Mouse (Mus musculus) Patski (cell line): ENCODE results near the gene Fry. TPM values are rescaled to one million over a fixed set of nuclear protein-coding genes. Genes with fewer than 3 reads are reported as not detected.

ENCODE experiments used
- ATAC-seq: fragments of 100-300 bp; one replicate; pipeline ENCODE4 v1.8.0; 2021
- CTCF ChIA-PET: fragments of 350-600 bp; sonication (Branson Sonifier 250); formaldehyde crosslinking; loops from one replicate; lab custom pipeline; 2022; ENCODE audit warnings: inconsistent platforms; lab: Charles Lee
- POLR2A ChIA-PET: fragments of 350-600 bp; sonication (Branson Sonifier 250); formaldehyde crosslinking; loops from one replicate; lab custom pipeline; 2022; ENCODE audit warnings: antibody characterized with exemption, inconsistent platforms; lab: Charles Lee
- DNase-seq: peaks from one replicate; pipeline ENCODE4 v3.0.0-alpha.2; 2011; ENCODE audit warnings: low read depth, low spot score
- H3K27me3 ChIP-seq: fragments of 371-371 bp; one replicate; pipeline ENCODE4 v1.5.1; 2021
- CTCF ChIP-seq: fragments of 100-300 bp; IDR thresholded peaks from one replicate; pipeline ENCODE4 v1.5.1; 2021
- in situ Hi-C: fragments of 300-500 bp; cut with MboI; formaldehyde crosslinking; loops from 3 replicates; pipeline ENCODE4 v1.11.1; 2018; ENCODE audit warnings: low pct_unique_long_range_greater_than_20kb, mixed read lengths
- polyA plus RNA-seq: library from polyadenylated mRNA; unstranded; gene quantifications from one replicate; pipeline ENCODE4 v1.2.3, GENCODE M21; 2021

Gene Fry
- polyA plus RNA-seq, 1 experiment from 2014 or later, result 0.05 TPM

DNA sequence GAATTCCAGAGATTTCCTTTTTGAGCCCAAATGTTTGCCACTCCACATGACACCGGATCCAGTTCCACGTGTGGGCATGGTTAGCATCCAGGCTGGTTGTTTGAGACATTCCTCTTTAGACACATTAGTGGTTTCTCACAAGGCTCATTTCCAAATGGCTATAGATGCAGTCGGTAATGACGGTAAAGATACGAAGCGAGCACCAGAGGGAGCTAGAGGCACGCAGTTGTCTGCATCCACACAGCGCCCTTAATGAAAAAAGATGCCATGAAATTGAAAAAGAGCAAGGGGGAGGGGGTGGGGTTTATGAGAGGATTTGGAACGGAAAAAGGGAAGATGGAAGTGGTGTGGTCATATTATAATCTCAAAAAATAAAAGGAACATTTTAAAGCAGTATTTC lies 50.3 kb downstream of the Fry start:
- DNase-seq, result peak; percentile 3
- in situ Hi-C loops, result loop anchor here (25.0 kb wide), 1 partner anchor 494 kb away; the partner anchor contains the start of genes N4bp2l2 and Pds5b
- no peaks in the 10 kb centered on the region for H3K27me3 ChIP-seq
- TF ChIP-seq CTCF, result peak; percentile 72
- ChIA-PET POLR2A (no interaction called here), CTCF (interaction anchor here (0.8 to 1.3 kb wide), 5 partner anchors 10 to 30 kb away, joined by 3 to 4 read pairs (median 3); no protein-coding TSS in a partner anchor)
- peak; percentile 67 for ATAC-seq

DNA sequence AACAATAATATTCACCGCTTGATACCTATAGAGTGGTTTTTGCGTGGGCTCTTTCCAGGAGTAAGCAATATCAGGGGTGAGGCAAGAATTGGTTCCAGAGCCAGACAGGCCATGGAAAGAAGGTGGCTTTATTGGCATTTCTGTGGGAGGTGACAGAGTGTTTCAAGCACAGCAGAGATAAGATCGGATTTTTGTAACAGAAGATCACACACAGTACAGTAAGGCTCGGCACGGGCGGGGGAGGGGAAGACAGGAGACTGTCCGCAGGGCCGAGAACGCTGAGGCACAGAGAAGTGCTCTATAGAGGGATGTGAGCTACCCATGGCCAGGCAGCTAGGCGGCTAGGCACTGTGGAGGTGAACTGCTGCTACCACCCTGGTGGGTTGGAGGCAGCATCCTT lies 53.1 kb downstream of the Fry start:
- no peak for ATAC-seq

DNA sequence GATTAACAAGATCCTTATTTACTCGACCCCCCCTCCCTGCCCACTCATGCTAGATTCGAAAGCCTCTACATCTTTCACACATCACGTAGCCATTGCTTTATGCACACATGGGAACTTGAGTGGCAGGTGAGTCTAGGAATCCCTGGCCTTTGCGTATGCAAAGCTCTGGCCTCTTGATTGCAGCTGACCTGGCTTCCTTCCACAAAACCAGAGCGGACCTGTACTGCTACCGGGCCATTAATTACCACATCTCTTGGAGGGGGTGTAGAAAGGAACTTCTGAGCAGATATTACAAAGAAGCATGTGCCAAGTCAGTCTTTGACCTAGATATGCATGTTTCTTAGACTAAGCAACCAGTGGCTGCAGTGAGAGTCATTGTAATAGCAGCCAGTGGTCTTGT lies 55.4 kb downstream of the Fry start:
- POLR2A ChIA-PET, result no interaction called here
- CTCF ChIA-PET, result no interaction called here
- ATAC-seq (no peak), DNase-seq (no peak)
- TF ChIP-seq CTCF, result no peak
- in situ Hi-C loops, result loop anchor here (10.0 to 25.0 kb wide), 2 partner anchors 261 to 488 kb away; partner anchors contain the start of genes N4bp2l2 and Pds5b
- no peaks in the 10 kb centered on the region for H3K27me3 ChIP-seq

More for the DNA sequence above, 53.1 kb downstream of the Fry start:
- DNase-seq, result no peak
- no peak for TF ChIP-seq CTCF
- CTCF ChIA-PET, result no interaction called here
- in situ Hi-C loops, result loop anchor here (10.0 to 25.0 kb wide), 2 partner anchors 263 to 491 kb away; partner anchors contain the start of genes N4bp2l2 and Pds5b
- POLR2A ChIA-PET, result no interaction called here
- no peaks in the 10 kb centered on the region for H3K27me3 ChIP-seq

DNA sequence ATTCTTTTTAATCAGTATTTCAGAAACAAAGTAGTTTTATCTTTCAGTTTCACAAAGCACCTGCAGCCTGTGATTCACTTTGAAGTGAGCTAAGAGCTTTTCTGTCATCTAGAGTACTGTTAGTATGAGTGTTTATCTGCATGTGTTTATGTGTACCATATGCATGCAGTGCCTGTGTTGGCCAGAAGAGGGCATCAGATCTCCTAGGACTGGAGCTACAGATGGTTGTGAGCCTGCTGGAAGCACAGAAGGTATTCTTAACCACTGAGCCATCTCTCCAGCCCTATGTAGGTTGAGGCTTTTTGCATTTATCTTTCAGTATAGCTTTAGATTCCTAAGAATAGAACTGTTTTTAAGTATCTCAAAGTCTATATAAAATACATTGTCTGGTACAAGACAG lies 56.5 kb downstream of the Fry start:
- ATAC-seq, result no peak
- in situ Hi-C loops, result loop anchor here (10.0 to 25.0 kb wide), 2 partner anchors 260 to 487 kb away; partner anchors contain the start of genes N4bp2l2 and Pds5b
- TF ChIP-seq CTCF, result peak; percentile 34
- DNase-seq, result no peak
- no peaks in the 10 kb centered on the region for H3K27me3 ChIP-seq
- ChIA-PET CTCF (interaction anchor here (2.1 kb wide), 1 partner anchor 8 kb away, joined by 5 read pairs; no protein-coding TSS in a partner anchor), POLR2A (no interaction called here)

DNA sequence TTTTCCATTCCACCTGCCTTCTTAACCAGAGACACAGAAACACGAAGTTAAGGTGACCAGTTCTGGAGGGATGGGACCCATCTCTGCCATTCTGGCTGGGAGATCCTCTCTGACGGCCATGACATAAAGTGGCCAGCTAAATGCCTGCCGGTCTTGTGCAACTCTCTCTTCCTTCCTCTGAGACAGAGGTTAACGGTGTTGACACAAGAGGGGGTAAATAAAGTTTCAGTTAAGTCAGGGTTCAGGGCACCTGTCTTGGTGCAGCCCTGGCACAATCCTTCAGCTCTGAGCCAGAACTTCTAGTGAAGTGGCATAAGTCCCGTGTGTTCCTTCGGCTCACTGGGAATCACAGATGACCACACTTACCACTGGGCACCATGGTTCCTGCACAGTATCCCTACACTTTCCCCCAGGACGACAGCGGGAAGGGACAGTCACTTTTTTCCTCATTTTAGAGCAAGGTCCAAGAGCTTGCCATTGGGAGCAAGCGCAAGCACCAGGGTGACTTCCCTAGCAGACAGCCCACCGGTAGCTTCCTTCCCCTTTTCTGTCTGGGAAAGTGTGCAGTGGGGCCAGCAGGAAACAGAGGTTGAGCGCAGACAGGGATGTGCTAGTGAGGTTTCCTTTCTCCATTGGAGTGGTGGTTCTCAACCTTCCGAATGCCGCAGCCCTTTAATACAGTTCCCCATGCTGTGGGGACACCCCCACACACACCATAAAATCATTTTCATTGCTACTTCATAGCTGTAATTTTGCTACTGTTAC lies 58.0 kb downstream of the Fry start:
- POLR2A ChIA-PET, result interaction anchor here (0.6 to 0.7 kb wide), 2 partner anchors 17 to 25 kb away, joined by 3 to 4 read pairs; no protein-coding TSS in a partner anchor
- CTCF ChIA-PET, result interaction anchor here (2.1 kb wide), 1 partner anchor 9 kb away, joined by 5 read pairs; no protein-coding TSS in a partner anchor
- DNase-seq (no peak), ATAC-seq (no peak)
- in situ Hi-C loops, result loop anchor here (10.0 kb wide), 1 partner anchor 258 kb away; no protein-coding TSS in a partner anchor
- no peak for TF ChIP-seq CTCF
- no peaks in the 10 kb centered on the region for H3K27me3 ChIP-seq

DNA sequence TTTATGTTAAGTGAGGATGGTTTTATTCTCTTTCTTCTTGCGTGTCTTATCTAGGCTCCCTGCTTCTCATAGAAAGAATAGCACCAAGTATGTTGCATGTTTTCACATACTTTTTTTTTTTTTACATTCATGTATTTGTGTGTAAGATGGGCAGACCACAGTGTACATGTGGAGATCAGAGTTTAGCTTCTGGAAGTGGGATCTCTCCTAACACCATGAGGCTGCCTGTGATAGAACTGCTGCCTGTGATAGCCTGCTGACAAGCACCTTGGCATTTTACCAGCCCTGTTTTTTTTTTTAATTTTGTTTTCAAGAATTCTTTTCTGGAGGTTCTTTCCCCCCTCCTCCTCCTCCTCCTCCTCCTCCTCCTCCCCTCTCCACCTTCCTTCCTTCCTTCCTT lies 59.3 kb downstream of the Fry start:
- TF ChIP-seq CTCF, result no peak
- ChIA-PET CTCF (interaction anchor here (1.6 kb wide), 1 partner anchor 9 kb away, joined by 4 read pairs; no protein-coding TSS in a partner anchor), POLR2A (no interaction called here)
- H3K27me3 ChIP-seq, result no peaks in the 10 kb centered on the region
- no peak for ATAC-seq
- in situ Hi-C loops, result loop anchor here (10.0 kb wide), 1 partner anchor 257 kb away; no protein-coding TSS in a partner anchor
- DNase-seq, result no peak

DNA sequence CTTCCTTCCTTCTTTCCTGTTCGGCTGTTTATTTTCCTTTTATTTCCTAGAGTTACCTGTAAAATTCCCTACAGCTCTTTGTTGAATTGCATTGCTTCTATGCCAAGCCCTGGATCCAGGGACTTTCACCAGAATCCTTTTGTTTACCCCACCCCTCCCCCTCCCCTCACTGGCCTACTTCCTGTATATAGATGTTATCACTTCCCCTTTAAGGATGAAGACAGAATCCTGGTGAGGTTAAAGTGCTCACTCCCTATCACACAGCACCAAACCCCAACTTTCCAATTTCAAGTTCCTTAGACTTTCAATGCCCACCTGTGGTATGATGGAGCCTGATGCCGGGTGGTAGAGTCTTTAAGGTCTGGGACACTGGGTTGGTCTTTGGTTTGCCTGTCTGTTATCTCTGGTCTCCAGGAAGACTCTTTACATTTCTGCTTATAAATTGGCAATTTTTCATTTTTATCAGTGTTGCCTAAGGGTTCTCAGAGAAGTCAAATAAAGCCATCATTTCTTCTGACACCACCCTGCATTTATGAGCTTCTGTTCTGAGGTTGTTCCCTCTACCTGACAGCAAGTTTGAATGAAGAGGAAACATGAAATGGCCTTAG lies 59.9 kb downstream of the Fry start:
- TF ChIP-seq CTCF, result no peak
- no peak for DNase-seq
- no peak for ATAC-seq
- no peaks in the 10 kb centered on the region for H3K27me3 ChIP-seq
- in situ Hi-C loops, result loop anchor here (10.0 kb wide), 1 partner anchor 257 kb away; no protein-coding TSS in a partner anchor
- ChIA-PET CTCF (interaction anchor here (1.6 kb wide), 1 partner anchor 10 kb away, joined by 4 read pairs; no protein-coding TSS in a partner anchor), POLR2A (no interaction called here)

DNA sequence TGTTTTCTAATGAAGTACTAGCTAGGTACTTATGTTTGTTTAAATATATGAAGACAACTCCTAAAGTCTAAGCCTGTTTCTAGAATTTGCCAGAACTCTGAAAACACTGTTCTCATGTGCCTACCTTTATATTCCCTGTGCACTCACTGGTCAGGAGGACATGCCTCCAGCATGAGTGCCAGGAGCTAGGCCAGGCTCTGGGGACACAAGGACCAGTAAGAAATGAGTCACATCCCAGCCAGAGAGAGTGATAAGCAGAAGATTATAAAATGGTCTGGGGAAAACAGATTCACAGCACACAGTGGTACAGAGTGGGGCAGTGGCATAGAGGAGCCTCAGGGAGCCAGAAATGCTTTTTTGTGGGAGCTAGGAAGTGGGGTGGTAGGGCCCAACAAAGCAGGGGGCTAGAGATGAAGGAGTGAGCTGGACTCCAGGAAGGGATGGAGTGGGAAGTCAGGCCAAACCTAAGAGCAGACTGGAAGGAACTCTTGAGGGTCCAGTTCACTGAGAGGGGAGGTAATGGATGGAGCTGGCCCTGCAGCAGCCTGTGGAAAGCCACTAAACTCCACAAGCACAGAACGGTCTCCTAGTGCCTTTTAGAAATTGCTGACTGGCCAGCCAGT lies 62.7 kb downstream of the Fry start:
- H3K27me3 ChIP-seq, result no peaks in the 10 kb centered on the region
- in situ Hi-C loops, result no loop called here
- DNase-seq, result no peak
- no peak for ATAC-seq
- ChIA-PET POLR2A (no interaction called here), CTCF (interaction anchor here (0.7 kb wide), 1 partner anchor 72 kb away, joined by 3 read pairs; no protein-coding TSS in a partner anchor)
- TF ChIP-seq CTCF, result no peak

DNA sequence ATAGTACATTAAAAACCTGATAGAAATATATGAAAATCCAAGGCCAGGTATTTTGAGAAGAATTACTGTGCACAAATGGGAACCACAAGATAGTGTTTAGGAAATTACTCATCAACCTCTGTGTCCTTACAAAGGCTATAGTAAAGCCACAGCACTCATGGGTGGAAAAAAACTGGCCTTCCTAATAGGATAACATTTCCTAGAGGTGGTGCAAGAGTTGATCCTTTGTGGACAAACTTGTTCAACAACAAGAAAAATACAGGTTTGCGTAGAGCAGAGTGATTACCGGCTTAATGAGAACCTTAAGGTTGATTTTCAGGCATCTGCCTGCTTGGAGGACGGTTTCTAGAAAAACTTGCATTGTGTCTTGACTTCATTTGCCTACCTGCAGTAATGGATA lies 66.5 kb downstream of the Fry start:
- in situ Hi-C loops, result no loop called here
- TF ChIP-seq CTCF, result no peak
- CTCF ChIA-PET, result no interaction called here

DNA sequence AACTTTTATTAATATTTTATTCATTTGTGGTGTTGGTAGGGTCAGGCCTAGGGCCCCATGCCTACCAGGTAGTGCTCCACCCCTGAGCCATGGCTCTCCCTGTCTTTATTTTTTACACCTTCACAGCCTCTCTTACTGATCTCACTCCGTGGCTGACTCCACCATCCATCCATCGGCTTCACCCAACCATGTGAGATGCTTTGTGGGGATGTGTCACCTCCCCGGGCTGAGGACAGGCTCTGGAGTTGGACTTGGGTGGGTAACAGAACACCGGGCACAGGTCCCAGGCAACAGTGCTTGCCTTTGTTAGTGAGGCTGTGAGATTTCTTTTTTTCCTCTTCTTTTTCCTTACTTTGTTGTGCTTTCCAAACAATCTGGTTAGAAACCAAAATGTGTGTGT lies 67.7 kb downstream of the Fry start:
- no peak for DNase-seq
- POLR2A ChIA-PET, result no interaction called here
- H3K27me3 ChIP-seq, result no peaks in the 10 kb centered on the region
- in situ Hi-C loops, result no loop called here
- CTCF ChIA-PET, result no interaction called here
- no peak for ATAC-seq
- no peak for TF ChIP-seq CTCF

More for the DNA sequence above, 66.5 kb downstream of the Fry start:
- POLR2A ChIA-PET, result no interaction called here
- ATAC-seq (no peak), DNase-seq (no peak)
- no peaks in the 10 kb centered on the region for H3K27me3 ChIP-seq
